Mouse (Mus musculus): ENCODE measurements around the gene Bbx.

DNA sequence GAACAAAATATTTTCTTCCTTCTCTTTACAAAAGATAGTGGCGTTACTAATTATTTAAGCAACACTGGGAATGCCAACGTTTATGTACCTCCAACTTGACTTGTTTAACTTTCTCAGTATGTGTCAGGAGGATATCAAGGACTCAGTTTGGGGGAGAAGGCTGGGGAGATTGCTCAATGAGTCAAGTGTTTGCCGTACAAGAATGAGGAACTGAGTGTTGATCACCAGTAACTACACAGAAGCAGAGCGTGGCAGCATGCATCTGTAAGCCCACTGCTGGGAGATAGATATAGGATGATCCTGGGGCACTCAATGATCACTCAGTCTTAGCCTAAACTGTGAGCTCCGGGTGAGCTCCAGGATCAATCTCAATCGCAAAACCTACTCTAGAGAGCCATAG is 12.8 kb upstream of the Bbx start:
- no peak for TF ChIP-seq POLR2A (IDR thresholded peaks at IDR 0.05; ENCODE audit: control insufficient read depth in 1 of 2, insufficient read depth in 1 of 2, low read depth in 1 of 2, low read length in 2 of 2, poor library complexity in 1 of 2)
- no peak for TF ChIP-seq CTCF (IDR thresholded peaks at IDR 0.05 in 2 of 3, conservative IDR thresholded peaks at IDR 0.05 in 1 of 3; ENCODE audit: control insufficient read depth in 1 of 3, insufficient read depth in 1 of 3, low read depth in 2 of 3, low read length in 3 of 3, poor library complexity in 1 of 3, severe bottlenecking in 1 of 3)
- no peak for TF ChIP-seq MYC (IDR thresholded peaks at IDR 0.05; ENCODE audit: low read depth, low read length)
- no peak for TF ChIP-seq CHD2 (IDR thresholded peaks at IDR 0.05; ENCODE audit: low read length)
- no peak for TF ChIP-seq CHD1 (IDR thresholded peaks at IDR 0.05; ENCODE audit: low read depth, low read length)
- no peak for TF ChIP-seq MEF2A (IDR thresholded peaks at IDR 0.05; ENCODE audit: extremely low read depth, insufficient replicate concordance, low read depth, low read length, poor library complexity, severe bottlenecking)
- no peak for TF ChIP-seq MXI1 (IDR thresholded peaks at IDR 0.05; ENCODE audit: low read depth, low read length)
- TF ChIP-seq GATA1 (IDR thresholded peaks at IDR 0.05; ENCODE audit: low read depth, low read length), result no peak
- TF ChIP-seq TCF12 (IDR thresholded peaks at IDR 0.05; ENCODE audit: low read depth, low read length), result no peak
- no peak for TF ChIP-seq ZC3H11A (IDR thresholded peaks at IDR 0.05; ENCODE audit: low read depth, low read length)
- TF ChIP-seq SIN3A (IDR thresholded peaks at IDR 0.05; ENCODE audit: low read length), result no peak
- no peak for TF ChIP-seq ETS1 (IDR thresholded peaks at IDR 0.05; ENCODE audit: low read depth, low read length)

Measured in MEL (cell line).